Mouse (Mus musculus) granulocyte monocyte progenitor cell, adult 5-6 weeks (primary cell): ENCODE data around the gene Edaradd. TPM values are rescaled to one million over a fixed set of nuclear protein-coding genes. Genes with fewer than 3 reads are reported as not detected.

Experiments used
- ATAC-seq: replicated peaks from 2 replicates; pipeline ENCODE4 v1.8.0; 2016; ENCODE audit warnings: mild to moderate bottlenecking, moderate TSS enrichment, inconsistent platforms; ENCODE audit not compliant: poor library complexity, severe bottlenecking
- total RNA-seq, 2 experiments: library from RNA; stranded (forward) in 1 of 2; stranded (reverse) in 1 of 2; fragments of 200-712, 200-1000 nt in 1 of 2; fragments of >200 nt in 1 of 2; fragmentation: Nextera tagmentation in 1 of 2; gene quantifications; 2 replicates each; pipeline ENCODE4 v1.2.3; 2014 to 2017

The Edaradd gene
- 0.58 and 1.1 TPM in 2 replicates for total RNA-seq (2014; fragmentation: Nextera tagmentation)
- total RNA-seq (2017) = 0.60 and 0.62 TPM in 2 replicates

- peak; percentile 80 for ATAC-seq
Observed at GRCm38 (mm10) chr13:12519955-12520584, at the start of gene Edaradd. Gene Edaradd, minus strand, starts transcription at chr13:12520438.

- ATAC-seq = peak; percentile 60
Observed at GRCm38 (mm10) chr13:12569741-12570140, 49.5 kb upstream of the Edaradd start.

- ATAC-seq = no peak
Observed at GRCm38 (mm10) chr13:12568597-12569469, 48.6 kb upstream of the Edaradd start.

- ATAC-seq = no peak
Observed at GRCm38 (mm10) chr13:12567936-12568335, 47.7 kb upstream of the Edaradd start.

GRCm38 (mm10) chr13:12565621-12566390 lies 45.6 kb upstream of the Edaradd start, which contains the start of gene Ero1lb:
Gene Ero1lb, plus strand, starts transcription at chr13:12565874.
- ATAC-seq = peak; percentile 87

- ATAC-seq = no peak
Observed at GRCm38 (mm10) chr13:12562256-12562655, 42.0 kb upstream of the Edaradd start.

GRCm38 (mm10) chr13:12561729-12562128 lies 41.5 kb upstream of the Edaradd start:
- no peak for ATAC-seq

- no peak for ATAC-seq
Observed at GRCm38 (mm10) chr13:12559462-12560120, 39.4 kb upstream of the Edaradd start.

GRCm38 (mm10) chr13:12559044-12559443 lies 38.8 kb upstream of the Edaradd start:
- ATAC-seq = no peak

- no peak for ATAC-seq
Observed at GRCm38 (mm10) chr13:12554211-12554610, 34.0 kb upstream of the Edaradd start.

GRCm38 (mm10) chr13:12543880-12544568 lies 23.8 kb upstream of the Edaradd start:
- ATAC-seq = no peak

GRCm38 (mm10) chr13:12543246-12543645 lies 23.0 kb upstream of the Edaradd start:
- no peak for ATAC-seq

GRCm38 (mm10) chr13:12542006-12542981 lies 22.1 kb upstream of the Edaradd start:
- ATAC-seq = peak; percentile 95

- ATAC-seq = peak; percentile 60
Observed at GRCm38 (mm10) chr13:12540119-12540518, 19.9 kb upstream of the Edaradd start.

- ATAC-seq = no peak
Observed at GRCm38 (mm10) chr13:12539716-12540115, 19.5 kb upstream of the Edaradd start.

GRCm38 (mm10) chr13:12537971-12538370 lies 17.7 kb upstream of the Edaradd start:
- peak; percentile 37 for ATAC-seq

GRCm38 (mm10) chr13:12534628-12535027 lies 14.4 kb upstream of the Edaradd start:
- no peak for ATAC-seq

GRCm38 (mm10) chr13:12525678-12526077 lies 5.4 kb upstream of the Edaradd start:
- peak; percentile 56 for ATAC-seq
